In the genomic region with DNA sequence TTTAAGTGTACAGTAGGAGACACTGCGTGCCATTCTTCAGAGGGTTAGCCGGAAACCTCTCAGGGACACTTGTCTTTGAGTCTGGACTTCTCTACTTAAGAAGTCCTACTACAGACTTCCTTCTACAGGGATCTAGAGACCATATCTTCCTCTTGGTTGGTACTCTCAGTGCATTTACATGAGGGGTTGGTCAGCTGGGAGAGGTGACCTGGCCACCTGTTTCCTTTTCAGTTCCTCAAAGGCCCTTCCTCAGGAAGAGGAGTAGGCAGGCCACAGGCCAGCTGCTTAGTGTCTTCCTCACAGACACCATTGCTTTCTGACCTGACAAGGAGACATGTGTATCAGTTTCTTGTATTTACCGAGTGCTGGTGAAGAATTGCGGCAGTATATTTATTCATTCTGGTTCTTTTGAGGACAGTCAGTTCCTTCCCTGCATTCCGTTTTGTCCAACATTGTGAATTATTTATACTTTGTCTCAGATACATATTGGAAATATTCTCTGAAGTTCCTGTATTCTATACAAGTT, we compare ENCODE assay signal across 19 mouse cellular contexts.
DNase-seq lines count a peak whose midpoint lies in the region; ATAC-seq and TF ChIP-seq lines count a peak whose summit lies in the region.
"Had no signal": no experiment of that assay in that cellular context is flagged by ENCODE, and none has a peak within 500 bp of the region (broad histone marks: within the 10 kb centered on the region; RNA-seq: fewer than 3 reads in every experiment).

No protein-coding gene starts in this region.

- TF ChIP-seq POLR2A in lung, adult 2 months (IDR thresholded peaks at IDR 0.05; ENCODE audit: borderline replicate concordance, extremely low read depth, low read depth, low read length) = no peak

- no peak overlapping the region for H3K4me3 ChIP-seq in kidney, embryonic 16.5 days (ENCODE audit: low read length)
- H3K4me3 ChIP-seq in lung, embryonic 14.5 days (ENCODE audit: low read depth, low read length) = no peak overlapping the region
- H3K4me3 ChIP-seq in lung, adult 2 months (replicated peaks; ENCODE audit: extremely low read depth, low read depth, low read length) = no peak overlapping the region
- no peak overlapping the region for H3K4me3 ChIP-seq in lung, postnatal 0 days (ENCODE audit: low read depth, low read length)
- H3K4me3 ChIP-seq: embryonic facial prominence, embryonic 10.5 days; heart, embryonic 13.5 days; hindbrain, embryonic 15.5 days had no signal

- H3K27ac ChIP-seq in kidney, embryonic 16.5 days (ENCODE audit: low read length) = peak overlapping the region; percentile 31; the same call in 1 of the 2 replicates
- H3K27ac ChIP-seq in lung, embryonic 14.5 days (ENCODE audit: low read depth) = no peak overlapping the region; the same call in 1 of the 2 replicates
- H3K27ac ChIP-seq in lung, postnatal 0 days (ENCODE audit: low read length) = peak overlapping the region; percentile 54; the same call in 1 of the 2 replicates
- H3K27ac ChIP-seq: embryonic facial prominence, embryonic 10.5 days; heart, embryonic 13.5 days; hindbrain, embryonic 15.5 days had no signal

- TF ChIP-seq CTCF in lung, embryonic 14.5 days (IDR thresholded peaks at IDR 0.05; ENCODE audit: low read depth) = no peak
- no peak for TF ChIP-seq CTCF in lung, adult 2 months (IDR thresholded peaks at IDR 0.05; ENCODE audit: insufficient read depth, low read length)
- TF ChIP-seq CTCF in lung, postnatal 0 days (IDR thresholded peaks at IDR 0.05) = no peak

- H3K9ac ChIP-seq in kidney, embryonic 16.5 days (replicated peaks; ENCODE audit: low read length) = no peak overlapping the region
- H3K9ac ChIP-seq in lung, embryonic 14.5 days = no peak overlapping the region
- H3K9ac ChIP-seq in lung, postnatal 0 days (replicated peaks; ENCODE audit: low read depth) = no peak overlapping the region
- H3K9ac ChIP-seq: heart, embryonic 13.5 days; hindbrain, embryonic 15.5 days had no signal

- H3K36me3 ChIP-seq in kidney, embryonic 16.5 days (ENCODE audit: insufficient read depth, low read length) = 0 out of 2 replicates have a peak, but pooled peaks cover 9% of the 10 kb centered on the region
- peaks cover 6% of the 10 kb centered on the region; the same call in 1 of the 2 replicates for H3K36me3 ChIP-seq in lung, embryonic 14.5 days (ENCODE audit: insufficient read depth)
- H3K36me3 ChIP-seq in lung, postnatal 0 days (ENCODE audit: insufficient read depth, low read length) = no peaks in the 10 kb centered on the region
- H3K36me3 ChIP-seq: G1E had no signal

- no peaks in the 10 kb centered on the region for H3K4me1 ChIP-seq in kidney, embryonic 16.5 days (ENCODE audit: insufficient read depth, low read length)
- H3K4me1 ChIP-seq in lung, embryonic 14.5 days (ENCODE audit: insufficient read depth) = peaks cover 11% of the 10 kb centered on the region
- no peaks in the 10 kb centered on the region for H3K4me1 ChIP-seq in lung, adult 2 months (ENCODE audit: control insufficient read depth, insufficient read depth, low read length)
- H3K4me1 ChIP-seq in lung, postnatal 0 days (ENCODE audit: insufficient read depth, low read depth, low read length) = peaks cover 4% of the 10 kb centered on the region; the same call in 1 of the 2 replicates
- H3K4me1 ChIP-seq: hindbrain, embryonic 15.5 days had no signal

- DNase-seq in kidney, postnatal 4 days = no peak
- peak; percentile 79 for DNase-seq in lung, embryonic 14.5 days
- no peak for DNase-seq in lung, adult 2 months
- DNase-seq in lung, postnatal 0 days (ENCODE audit: low spot score) = peak; percentile 60
- peak; percentile 65 for DNase-seq in lung, postnatal 36 days
- DNase-seq in adrenal gland, postnatal 10 days = no peak
- no peak for DNase-seq in frontal cortex, adult 2 months (ENCODE audit: extremely low spot score in 1 of 2, low spot score in 1 of 2)
- DNase-seq: adrenal gland, adult 8-10 months; cerebellum, adult 11-12 months; cerebellum, adult 9-10 months; cerebellum, postnatal 25 days; gastrocnemius, postnatal 14 days; heart, postnatal 36 days had no signal

- H3K9me3 ChIP-seq in kidney, embryonic 16.5 days (ENCODE audit: low read length) = no peaks in the 10 kb centered on the region
- no peaks in the 10 kb centered on the region for H3K9me3 ChIP-seq in lung, embryonic 14.5 days (ENCODE audit: low read depth, low read length)
- no peaks in the 10 kb centered on the region for H3K9me3 ChIP-seq in lung, postnatal 0 days (ENCODE audit: low read length)
- H3K9me3 ChIP-seq: embryonic facial prominence, embryonic 10.5 days; G1E; heart, embryonic 13.5 days; hindbrain, embryonic 15.5 days had no signal

- no peak for TF ChIP-seq EP300 in lung, postnatal 0 days (IDR thresholded peaks at IDR 0.05)

- H3K4me2 ChIP-seq in kidney, embryonic 16.5 days (replicated peaks; ENCODE audit: low read depth, low read length) = no peak overlapping the region
- no peak overlapping the region for H3K4me2 ChIP-seq in lung, embryonic 14.5 days
- H3K4me2 ChIP-seq in lung, postnatal 0 days (replicated peaks; ENCODE audit: low read depth, low read length) = no peak overlapping the region
- H3K4me2 ChIP-seq: heart, embryonic 13.5 days; hindbrain, embryonic 15.5 days had no signal

- 62% methylated on average over 5 of the region's 5 CpGs for WGBS in kidney, embryonic 16.5 days
- WGBS in lung, embryonic 14.5 days = 42% methylated on average over 5 of the region's 5 CpGs
- WGBS in lung, adult 2 months = 67% methylated on average over 5 of the region's 5 CpGs
- 38% methylated on average over 5 of the region's 5 CpGs for WGBS in lung, postnatal 0 days

- ATAC-seq in kidney, embryonic 16.5 days (ENCODE audit: low FRiP score, low TSS enrichment) = no peak
- peak; percentile 82 for ATAC-seq in lung, embryonic 14.5 days (ENCODE audit: insufficient read depth)
- peak; percentile 56 for ATAC-seq in lung, postnatal 0 days
- ATAC-seq: forebrain, embryonic 14.5 days had no signal

- H3K27me3 ChIP-seq in kidney, embryonic 16.5 days (ENCODE audit: insufficient read depth, low read length) = no peaks in the 10 kb centered on the region
- no peaks in the 10 kb centered on the region for H3K27me3 ChIP-seq in lung, embryonic 14.5 days (ENCODE audit: insufficient read depth, low read length)
- no peaks in the 10 kb centered on the region for H3K27me3 ChIP-seq in lung, postnatal 0 days (replicated peaks; ENCODE audit: insufficient read depth, low read length)
- H3K27me3 ChIP-seq: heart, embryonic 13.5 days; hindbrain, embryonic 15.5 days had no signal

Comparison
In these comparisons a context has a peak if more than half of its experiments do, and no peak if none do; other contexts are left out.
1. DNase-seq: peak in lung, embryonic 14.5 days (single experiment), lung, postnatal 0 days (single experiment) and lung, postnatal 36 days (single experiment); none in kidney, postnatal 4 days (0 of 2), lung, adult 2 months (single experiment), adrenal gland, postnatal 10 days (single experiment) and frontal cortex, adult 2 months (0 of 2).